Mouse (Mus musculus): Measurements from ENCODE around the gene Dkk2.
A peak's percentile ranks its signal among the peaks of the same experiment; 100 is the strongest.

Dkk2 gene

GRCm38 (mm10) chr3:132125227-132125740 lies 40.2 kb downstream of the Dkk2 start:
- no peak for DNase-seq (ENCODE audit: low spot score)

- no peak for DNase-seq (ENCODE audit: low spot score)
Measured at GRCm38 (mm10) chr3:132129730-132130274, 44.7 kb downstream of the Dkk2 start.

DNA sequence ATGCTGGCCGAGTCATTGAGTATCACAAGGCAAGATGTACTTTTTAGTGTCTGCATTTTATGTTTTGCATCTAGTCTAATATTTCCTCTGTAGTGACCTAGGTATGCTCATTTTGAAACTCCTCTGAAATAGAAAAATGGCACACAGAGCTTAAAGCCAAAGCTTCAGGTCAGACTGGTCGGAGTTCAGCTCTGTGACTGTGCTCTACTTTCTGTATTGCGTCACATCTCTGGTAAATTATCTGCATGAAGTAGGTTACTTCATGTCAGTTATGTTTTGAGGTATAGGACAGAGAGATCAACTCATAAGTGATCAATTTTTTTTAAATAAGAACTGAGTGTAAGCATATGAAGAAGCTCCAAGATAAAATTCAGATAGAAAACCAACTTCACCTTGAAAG lies 45.7 kb downstream of the Dkk2 start:
- DNase-seq (ENCODE audit: low spot score) = no peak

DNA sequence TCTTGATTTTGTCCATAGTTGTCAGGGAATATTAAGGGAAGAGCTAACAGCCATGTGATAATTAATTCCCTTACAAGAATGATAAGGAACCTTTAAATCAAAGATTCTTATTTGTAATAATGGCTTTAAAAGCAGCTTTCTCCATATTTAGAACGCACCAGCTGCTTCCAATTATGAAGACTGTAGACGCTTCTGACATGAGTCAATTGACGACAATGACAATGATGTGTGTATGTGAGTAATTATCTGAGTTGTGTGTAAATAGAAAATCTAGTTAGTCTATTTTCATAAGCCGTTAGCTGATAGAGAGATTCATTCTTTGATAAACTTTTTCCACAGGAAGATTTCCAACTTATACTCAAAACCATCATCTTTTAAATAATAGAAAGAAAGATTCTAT lies 46.8 kb downstream of the Dkk2 start:
- DNase-seq (ENCODE audit: low spot score) = no peak

- no peak for DNase-seq (ENCODE audit: low spot score)
Measured at GRCm38 (mm10) chr3:132134502-132134901, 49.4 kb downstream of the Dkk2 start.

DNA sequence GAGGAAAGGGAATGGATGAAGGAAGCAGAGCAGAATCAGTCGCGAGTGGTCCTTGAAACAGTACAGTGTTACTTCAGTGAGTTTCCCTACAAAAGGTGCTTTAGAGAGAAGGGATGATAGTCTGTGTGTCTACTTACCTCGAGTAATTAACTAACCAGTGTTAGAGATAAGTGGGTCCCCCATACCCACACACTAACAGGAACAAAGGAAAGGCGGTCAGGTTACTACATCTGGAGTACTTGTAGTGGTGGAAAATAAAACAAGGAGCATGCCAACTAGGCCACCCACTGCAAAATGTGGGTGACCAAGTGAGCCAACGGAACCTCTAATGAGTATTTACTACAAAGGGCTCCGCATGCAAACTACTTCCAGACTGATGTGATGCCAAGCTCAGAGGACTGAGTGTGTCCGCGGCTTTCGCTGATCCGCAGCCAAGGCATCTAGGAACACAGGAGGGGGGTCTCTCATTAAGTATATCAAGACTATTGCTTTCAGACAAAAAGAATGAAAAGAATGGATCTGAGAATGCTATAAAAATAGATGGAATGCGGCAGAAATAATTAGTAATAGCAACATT lies 52.8 kb downstream of the Dkk2 start:
- no peak for DNase-seq (ENCODE audit: low spot score)

GRCm38 (mm10) chr3:132141031-132141430 lies 55.9 kb downstream of the Dkk2 start:
- DNase-seq (ENCODE audit: low spot score) = no peak

DNA sequence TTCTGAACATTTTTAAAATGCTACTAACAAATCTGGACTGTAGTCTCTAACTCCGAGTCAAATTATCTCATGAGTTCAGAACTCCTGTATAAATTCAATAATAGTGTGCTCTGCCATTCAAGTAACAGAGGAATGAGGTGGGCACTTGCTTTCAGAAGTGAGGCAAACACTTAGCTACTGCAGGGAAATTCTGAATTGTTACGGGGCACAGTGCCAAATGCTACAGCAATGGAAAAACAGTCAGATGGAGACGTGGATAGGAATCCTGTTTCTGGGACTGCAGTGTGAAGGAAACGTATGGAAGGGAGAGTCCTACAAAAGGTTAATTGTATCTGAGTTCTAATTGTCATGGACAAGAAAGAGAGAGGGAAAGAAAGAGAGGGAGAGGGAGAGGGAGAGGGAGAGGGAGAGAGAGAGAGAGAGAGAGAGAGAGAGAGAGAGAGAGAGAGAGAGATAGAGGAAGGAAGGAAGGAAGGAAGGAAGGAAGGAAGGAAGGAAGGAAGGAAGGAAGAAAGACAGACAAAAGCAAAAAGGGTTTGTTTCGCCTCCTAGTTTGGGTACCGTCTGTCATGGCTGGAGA lies 64.4 kb downstream of the Dkk2 start:
- no peak for DNase-seq (ENCODE audit: low spot score)

- no peak for DNase-seq (ENCODE audit: low spot score)
Measured at GRCm38 (mm10) chr3:132158817-132159216, 73.7 kb downstream of the Dkk2 start.

- no peak for DNase-seq (ENCODE audit: low spot score)
Measured at GRCm38 (mm10) chr3:132168911-132169310, 83.8 kb downstream of the Dkk2 start.

- DNase-seq (ENCODE audit: low spot score) = no peak
Measured at GRCm38 (mm10) chr3:132186888-132187552, 101.9 kb downstream of the Dkk2 start.

DNA sequence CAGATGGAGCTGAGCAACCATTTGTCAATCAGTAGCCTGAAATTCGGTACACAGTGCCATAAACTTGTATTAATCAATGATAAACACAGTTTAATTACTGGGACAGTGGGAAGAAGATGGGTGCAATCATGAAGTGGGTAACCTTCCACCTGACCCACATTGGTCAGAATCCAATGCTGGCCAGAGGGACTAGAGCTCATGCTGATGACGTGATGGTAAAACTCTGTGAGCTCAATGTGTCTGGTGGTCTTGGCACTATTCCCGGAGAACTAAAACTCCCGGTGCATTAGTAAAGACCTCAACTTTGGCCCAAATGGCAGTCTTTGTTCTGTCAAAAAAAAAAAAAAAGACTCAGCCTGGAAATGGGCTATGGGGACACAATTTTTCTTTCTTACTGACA lies 116.9 kb downstream of the Dkk2 start:
- DNase-seq (ENCODE audit: low spot score) = no peak

- no peak for DNase-seq (ENCODE audit: low spot score)
Measured at GRCm38 (mm10) chr3:132202665-132203064, 117.6 kb downstream of the Dkk2 start.

DNA sequence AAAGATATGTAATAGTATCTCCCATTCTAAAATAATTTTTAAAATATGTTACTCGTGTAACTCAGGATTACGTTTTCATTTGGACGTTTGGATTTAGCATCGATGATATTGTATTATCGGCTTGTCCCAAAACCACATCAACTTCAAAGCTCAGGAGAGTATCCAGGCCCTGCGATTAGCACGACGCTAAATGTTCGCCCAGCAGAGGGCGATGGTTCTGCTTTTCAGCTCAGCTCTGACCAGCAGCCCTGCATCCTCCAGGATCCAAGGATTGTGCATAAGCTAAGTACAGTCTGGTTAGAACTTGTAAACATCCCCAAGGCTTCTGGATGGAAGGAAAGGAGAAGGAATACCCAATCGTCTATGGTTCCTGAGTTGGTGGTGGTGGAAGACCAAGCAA lies 122.4 kb downstream of the Dkk2 start:
- peak; percentile 4 for DNase-seq (ENCODE audit: low spot score)

DNA sequence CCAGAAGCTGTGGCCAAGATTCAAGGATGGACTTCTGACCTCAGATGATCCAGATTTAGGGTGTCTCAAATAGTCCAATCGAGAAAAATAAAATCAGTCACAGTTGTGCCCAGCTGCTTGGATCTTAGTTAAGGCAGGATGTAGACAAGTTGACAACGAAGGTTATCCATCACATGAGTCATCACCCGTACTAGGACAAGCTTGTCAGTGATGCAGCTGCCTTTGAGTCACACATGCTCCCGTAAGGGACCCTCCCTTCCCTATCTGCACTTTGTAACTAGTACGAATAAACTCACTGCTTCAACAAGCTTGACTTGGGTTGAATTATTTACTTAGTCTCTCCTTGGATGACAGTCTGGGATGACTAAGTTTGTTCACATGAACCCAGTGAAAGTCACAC lies 126.2 kb downstream of the Dkk2 start:
- DNase-seq (ENCODE audit: low spot score) = no peak

GRCm38 (mm10) chr3:132219977-132220487 lies 134.9 kb downstream of the Dkk2 start:
- DNase-seq (ENCODE audit: low spot score) = no peak

DNA sequence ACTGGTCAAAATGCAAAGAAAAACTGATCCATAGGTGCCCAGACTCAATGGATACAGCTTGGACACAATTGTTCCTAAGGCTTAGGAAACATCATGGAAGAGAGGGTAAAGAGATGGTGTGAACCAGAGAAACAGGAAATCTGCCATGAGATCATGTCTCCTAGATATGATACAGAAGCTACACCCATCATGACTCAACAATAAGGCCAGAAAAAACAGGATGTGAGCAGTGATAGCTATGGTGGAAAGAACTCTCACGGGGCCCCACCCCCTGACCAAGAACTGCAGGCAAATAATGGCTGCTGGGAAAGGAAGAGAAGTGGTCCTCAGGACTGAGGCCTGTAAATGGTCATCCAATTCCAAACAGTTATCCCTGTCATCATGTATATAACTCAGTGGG lies 142.5 kb downstream of the Dkk2 start:
- no peak for DNase-seq (ENCODE audit: low spot score)

Measured in ovary, postnatal 10 days (tissue).